Mouse (Mus musculus) heart, adult 2 months (tissue): ENCODE measurements around the gene Arrb1. TPM values are rescaled to one million over a fixed set of nuclear protein-coding genes. Genes with fewer than 3 reads are reported as not detected.

ENCODE experiments used
- DNase-seq, 2 experiments: peaks; one replicate each; pipeline ENCODE4 v3.0.0; 2021
- H3K27ac ChIP-seq: fragments of 200-600 bp; 2 replicates; pipeline ENCODE4 v1.8.1; 2022
- H3K27me3 ChIP-seq: fragments of 200-500 bp; 2 replicates; pipeline ENCODE4 v1.6.1; 2012; ENCODE audit warnings: mild to moderate bottlenecking, low read length, inconsistent platforms, mixed read lengths; ENCODE audit not compliant: control insufficient read depth, insufficient read depth
- H3K36me3 ChIP-seq: fragments of 200-500 bp; 2 replicates; pipeline ENCODE4 v1.6.1; 2012; ENCODE audit warnings: low read length, inconsistent platforms; ENCODE audit not compliant: control insufficient read depth, insufficient read depth
- H3K4me1 ChIP-seq: fragments of 200-500 bp; 2 replicates; pipeline ENCODE4 v1.6.1; 2011; ENCODE audit warnings: low read length; ENCODE audit not compliant: control insufficient read depth, insufficient read depth
- H3K4me3 ChIP-seq: fragments of 200-600 bp; 2 replicates; pipeline ENCODE4 v1.8.1; 2022
- H3K79me2 ChIP-seq: fragments of 200-500 bp; replicated peaks from 2 replicates; pipeline ENCODE4 v1.6.1; 2012; ENCODE audit warnings: mild to moderate bottlenecking, inconsistent platforms, low read length, moderate library complexity, mixed read lengths; ENCODE audit not compliant: control insufficient read depth, insufficient read depth
- H3K9ac ChIP-seq: fragments of 200-500 bp; 2 replicates; pipeline ENCODE4 v1.6.1; 2012; ENCODE audit warnings: low read depth, mild to moderate bottlenecking, control low read depth, inconsistent platforms, low read length, mixed read lengths
- CTCF ChIP-seq: fragments of 200-600 bp; IDR thresholded peaks from 2 replicates; pipeline ENCODE4 v1.8.1; 2022; ENCODE audit warnings: antibody characterized with exemption, mild to moderate bottlenecking, moderate library complexity
- EP300 ChIP-seq: fragments of 200-500 bp; IDR thresholded peaks from 2 replicates; pipeline ENCODE4 v1.6.1; 2011; ENCODE audit warnings: low read depth, low read length, control low read depth; ENCODE audit not compliant: insufficient read depth
- POLR2A ChIP-seq: fragments of 200-500 bp; IDR thresholded peaks from 2 replicates; pipeline ENCODE4 v1.6.1; 2011; ENCODE audit warnings: mild to moderate bottlenecking, low read depth, low read length, control low read depth; ENCODE audit not compliant: insufficient read depth
- WGBS: fragments of 180-500 bp; shearing (Covaris S2); methylation state at CpG from one replicate; pipeline ENCODE4 v1.1.7; 2018; 5-methylcytosine and 5-hydroxymethylcytosine counted together
- intact Hi-C: fragments of 180-260 bp; cut with DNase I; formaldehyde crosslinking; loops from one replicate; pipeline ENCODE4 v1.15.1; 2025
- polyA plus RNA-seq: library from polyadenylated mRNA; depleted of rRNA; stranded (reverse); fragments of >200 nt; gene quantifications from 2 replicates; pipeline ENCODE4 v1.2.3, GENCODE M21; 2012
- total RNA-seq, 2 experiments: library from RNA; stranded (reverse); gene quantifications; 2 replicates each; pipeline ENCODE4 v1.2.3; 2021

Gene Arrb1
- total and polyA plus RNA-seq, 3 experiments = 15.6 to 22.4 (median 16.1) TPM

DNA sequence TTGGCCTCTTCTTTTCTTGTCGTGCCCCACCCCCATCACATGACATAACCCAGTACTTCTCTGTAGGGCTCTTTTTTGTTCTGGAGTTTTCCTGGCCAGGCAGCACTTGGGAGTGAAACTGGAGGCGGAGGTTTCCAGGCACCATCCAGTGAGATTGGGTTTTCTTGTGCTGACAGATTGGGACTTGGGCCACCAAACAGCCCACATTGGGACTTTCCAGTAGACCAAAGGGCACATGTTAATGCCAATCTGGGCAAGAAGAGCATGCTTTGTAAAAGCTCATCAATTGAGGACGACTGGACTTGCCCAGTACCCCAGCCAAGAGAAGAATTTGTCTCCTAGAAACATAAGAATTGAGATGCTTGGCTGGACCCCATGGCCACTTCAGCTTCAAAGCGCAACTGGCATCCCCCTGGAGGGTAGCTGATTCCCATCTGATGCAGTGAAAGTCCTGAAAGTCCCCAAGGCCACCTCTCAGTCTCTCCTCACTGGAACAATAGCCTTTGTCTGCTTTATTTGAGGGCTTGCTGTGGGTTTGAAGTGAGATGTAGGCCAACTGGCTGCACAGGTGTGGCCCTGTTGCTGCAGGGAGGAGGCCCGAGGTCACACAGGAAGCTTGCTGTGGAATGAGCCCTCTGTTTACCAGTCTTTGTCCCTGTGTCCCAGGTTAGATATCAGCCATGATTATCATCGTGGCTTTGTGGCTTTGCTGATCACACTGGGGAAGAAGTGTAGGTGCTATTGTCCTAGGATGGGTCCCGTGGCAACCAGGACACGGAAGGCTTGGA is 68.8 kb downstream of the Arrb1 start:
- Histone ChIP-seq H3K36me3 (no peaks in the 10 kb centered on the region), H3K79me2 (no peaks in the 10 kb centered on the region), H3K27ac (no peak overlapping the region), H3K4me3 (no peak overlapping the region), H3K9ac (no peak overlapping the region), H3K4me1 (no peaks in the 10 kb centered on the region), H3K27me3 (no peaks in the 10 kb centered on the region)
- 85% methylated on average over 8 of the region's 8 CpGs for WGBS
- no peak for TF ChIP-seq EP300
- no peak for TF ChIP-seq POLR2A
- no peak for TF ChIP-seq CTCF
- DNase-seq = no peak
- intact Hi-C loops = no loop called here

GRCm38 (mm10) chr7:99605058-99605457 is 69.8 kb downstream of the Arrb1 start:
- no peaks in the 10 kb centered on the region for H3K4me1 ChIP-seq
- no peak overlapping the region for H3K27ac ChIP-seq
- H3K9ac ChIP-seq = no peak overlapping the region
- no peaks in the 10 kb centered on the region for H3K27me3 ChIP-seq
- H3K36me3 ChIP-seq = no peaks in the 10 kb centered on the region
- H3K4me3 ChIP-seq = no peak overlapping the region
- no peak for TF ChIP-seq EP300
- no peak for TF ChIP-seq CTCF
- TF ChIP-seq POLR2A = no peak
- intact Hi-C loops = no loop called here
- H3K79me2 ChIP-seq = no peaks in the 10 kb centered on the region
- DNase-seq = no peak
- WGBS = 93% methylated on average over 2 of the region's 2 CpGs

DNA sequence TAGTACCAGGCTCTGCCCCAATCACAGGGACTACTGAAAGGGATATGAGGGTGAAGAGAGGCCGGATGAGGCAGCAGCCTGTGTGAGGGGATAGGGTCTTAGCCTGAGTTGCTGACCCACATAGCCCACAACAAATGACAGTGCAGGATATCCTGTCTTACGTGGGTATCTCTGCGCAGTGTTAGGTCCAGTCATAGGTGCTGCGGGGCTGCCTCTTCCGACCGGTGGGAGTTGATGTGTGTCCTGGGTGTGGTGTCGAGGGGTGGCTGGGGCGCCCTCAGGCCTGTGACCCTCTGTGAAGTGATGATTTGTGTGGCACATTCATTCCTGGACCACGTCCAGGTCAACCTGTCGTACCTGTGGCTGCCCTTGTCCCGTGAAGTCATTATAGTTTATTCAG is 71.0 kb downstream of the Arrb1 start:
- intact Hi-C loops = no loop called here
- TF ChIP-seq EP300 (no peak), POLR2A (no peak), CTCF (no peak)

GRCm38 (mm10) chr7:99606766-99607165 is 71.5 kb downstream of the Arrb1 start:
- Histone ChIP-seq H3K36me3 (no peaks in the 10 kb centered on the region), H3K27me3 (peaks cover 1% of the 10 kb centered on the region; the same call in 1 of the 2 replicates), H3K9ac (no peak overlapping the region), H3K4me3 (no peak overlapping the region), H3K4me1 (no peaks in the 10 kb centered on the region), H3K79me2 (no peaks in the 10 kb centered on the region), H3K27ac (no peak overlapping the region)
- 90% methylated on average over 3 of the region's 3 CpGs for WGBS
- intact Hi-C loops = no loop called here
- no peak for TF ChIP-seq POLR2A
- TF ChIP-seq CTCF = no peak
- no peak for TF ChIP-seq EP300
- DNase-seq = no peak

More for the DNA sequence above, 71.0 kb downstream of the Arrb1 start:
- DNase-seq = no peak
- no peaks in the 10 kb centered on the region for H3K27me3 ChIP-seq
- no peak overlapping the region for H3K27ac ChIP-seq
- no peaks in the 10 kb centered on the region for H3K79me2 ChIP-seq
- H3K4me1 ChIP-seq = no peaks in the 10 kb centered on the region
- no peaks in the 10 kb centered on the region for H3K36me3 ChIP-seq
- no peak overlapping the region for H3K4me3 ChIP-seq
- H3K9ac ChIP-seq = no peak overlapping the region
- 90% methylated on average over 11 of the region's 11 CpGs for WGBS

DNA sequence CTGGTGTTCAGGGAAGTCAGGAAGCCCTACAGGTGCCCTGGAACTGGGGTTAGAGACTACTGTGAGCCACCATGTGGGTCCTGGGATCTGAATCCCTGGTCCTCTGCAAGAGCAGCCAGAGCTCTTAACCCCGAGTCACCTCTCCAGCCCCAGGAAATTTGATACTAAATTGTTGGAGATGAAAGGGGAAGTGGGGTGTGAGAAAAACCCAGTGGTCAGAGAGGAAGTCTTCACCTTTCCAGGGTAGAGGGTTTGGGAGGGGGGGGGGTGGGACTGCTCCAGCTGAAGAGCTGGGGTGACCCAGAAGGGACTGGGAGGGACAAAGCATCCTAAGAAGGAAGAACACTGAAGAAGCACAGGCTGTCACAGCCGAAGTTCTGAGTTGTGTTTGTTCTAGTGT is 72.4 kb downstream of the Arrb1 start:
- TF ChIP-seq POLR2A (no peak), EP300 (no peak), CTCF (no peak)
- intact Hi-C loops = no loop called here
- no peaks in the 10 kb centered on the region for H3K4me1 ChIP-seq
- H3K4me3 ChIP-seq = no peak overlapping the region
- 56% methylated on average over 2 of the region's 2 CpGs for WGBS
- no peak overlapping the region for H3K9ac ChIP-seq
- H3K27ac ChIP-seq = no peak overlapping the region
- peaks cover 1% of the 10 kb centered on the region; the same call in 1 of the 2 replicates for H3K27me3 ChIP-seq
- no peaks in the 10 kb centered on the region for H3K79me2 ChIP-seq
- no peaks in the 10 kb centered on the region for H3K36me3 ChIP-seq
- no peak for DNase-seq

DNA sequence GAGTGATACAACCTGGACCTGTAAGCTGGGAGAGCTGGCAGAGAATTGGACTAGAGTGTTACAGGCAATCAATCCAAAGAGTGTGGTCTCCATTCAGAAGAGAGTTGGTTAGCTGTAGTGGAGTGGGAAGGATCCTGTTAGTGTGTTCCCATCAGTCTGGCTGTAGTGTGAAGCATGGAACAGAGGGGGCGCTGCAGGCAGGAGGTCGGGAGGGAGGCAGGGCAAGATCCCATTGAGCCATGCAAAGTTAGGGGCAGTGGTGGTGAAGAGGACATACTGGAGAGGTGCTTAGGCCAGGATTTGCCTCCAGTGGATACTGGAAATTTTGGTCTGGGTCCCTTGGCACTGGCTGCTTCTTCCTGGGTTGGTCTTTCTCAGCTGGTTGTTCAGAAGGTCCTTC is 83.0 kb downstream of the Arrb1 start:
- Histone ChIP-seq H3K79me2 (no peaks in the 10 kb centered on the region), H3K36me3 (no peaks in the 10 kb centered on the region), H3K4me1 (no peaks in the 10 kb centered on the region), H3K27ac (no peak overlapping the region), H3K27me3 (no peaks in the 10 kb centered on the region), H3K4me3 (no peak overlapping the region), H3K9ac (no peak overlapping the region)
- WGBS = 56% methylated on average over 2 of the region's 2 CpGs
- TF ChIP-seq CTCF (no peak), EP300 (no peak), POLR2A (no peak)
- intact Hi-C loops = loop anchor here (2.0 kb wide), 1 partner anchor 259 kb away; no protein-coding TSS in a partner anchor
- DNase-seq = no peak
